Mouse (Mus musculus) ovary, postnatal 14 days (tissue): ENCODE measurements around the gene Skida1.

ENCODE experiments used
- DNase-seq: peaks from one replicate; pipeline ENCODE4 v3.0.0; 2022; ENCODE audit warnings: low spot score

The Skida1 gene

GRCm38 (mm10) chr2:18055016-18055928 is 6.4 kb upstream of the Skida1 start, which contains the start of gene Mllt10:
Gene Mllt10, plus strand, starts transcription at chr2:18055237.
- no peak for DNase-seq

- DNase-seq: no peak
These were observed 5.2 kb upstream of the Skida1 start for GRCm38 (mm10) chr2:18053951-18054530.

- DNase-seq: no peak
These were observed 4.5 kb upstream of the Skida1 start for GRCm38 (mm10) chr2:18053243-18053950.

- no peak for DNase-seq
These were observed 3.7 kb upstream of the Skida1 start for GRCm38 (mm10) chr2:18052581-18052980.

- no peak for DNase-seq
These were observed 3.0 kb upstream of the Skida1 start for GRCm38 (mm10) chr2:18051831-18052170.

- DNase-seq: no peak
These were observed 2.4 kb upstream of the Skida1 start for GRCm38 (mm10) chr2:18051026-18051830.

- DNase-seq: no peak
These were observed 1.7 kb upstream of the Skida1 start for GRCm38 (mm10) chr2:18050541-18050985.

GRCm38 (mm10) chr2:18050018-18050417 is 1.2 kb upstream of the Skida1 start:
- DNase-seq: no peak

- no peak for DNase-seq
These were observed 499 bp upstream of the Skida1 start for GRCm38 (mm10) chr2:18049279-18049821.

- DNase-seq: no peak
These were observed 1.0 kb downstream of the Skida1 start for GRCm38 (mm10) chr2:18047646-18048452.

GRCm38 (mm10) chr2:18046758-18047645 is 1.8 kb downstream of the Skida1 start:
- no peak for DNase-seq

DNA sequence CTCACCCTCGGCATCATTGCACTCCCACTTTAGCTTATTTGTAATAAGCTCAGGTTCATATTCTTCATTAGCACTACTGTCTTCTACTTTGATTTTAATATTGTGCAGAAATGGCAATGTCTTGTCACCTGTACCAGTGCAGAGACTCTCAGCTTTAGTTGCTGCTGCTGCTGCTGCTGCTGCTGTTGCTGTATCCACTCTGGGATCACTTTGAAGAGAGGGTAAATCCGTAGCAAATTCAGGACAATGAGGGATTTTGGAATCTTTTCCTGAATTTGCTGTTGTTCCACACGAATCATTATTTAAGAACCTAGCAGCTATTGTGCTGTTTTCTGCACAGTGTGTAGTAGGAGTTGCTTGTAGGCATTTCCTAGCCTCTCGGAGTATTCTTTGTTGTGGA is 2.7 kb downstream of the Skida1 start:
- DNase-seq: no peak

DNA sequence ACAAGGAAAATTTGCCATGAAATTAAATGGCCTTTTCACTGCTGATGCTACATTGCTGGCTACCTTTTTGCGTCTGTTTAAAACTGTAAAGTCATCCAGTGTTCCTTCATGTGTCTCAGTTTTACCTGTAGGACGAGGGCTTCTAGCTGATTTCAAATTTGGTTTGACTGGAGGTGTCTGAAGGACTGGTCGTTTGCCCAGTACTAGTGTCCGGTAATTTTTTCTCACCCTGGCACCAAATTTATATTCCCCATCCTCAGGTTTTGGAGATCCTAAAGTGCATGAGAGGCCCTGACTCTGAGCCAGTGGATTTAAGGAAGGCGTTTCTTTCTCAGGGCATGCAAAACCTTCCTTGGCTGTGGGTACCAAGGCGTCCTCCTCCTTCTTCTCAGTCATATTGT is 3.1 kb downstream of the Skida1 start:
- DNase-seq: no peak

DNA sequence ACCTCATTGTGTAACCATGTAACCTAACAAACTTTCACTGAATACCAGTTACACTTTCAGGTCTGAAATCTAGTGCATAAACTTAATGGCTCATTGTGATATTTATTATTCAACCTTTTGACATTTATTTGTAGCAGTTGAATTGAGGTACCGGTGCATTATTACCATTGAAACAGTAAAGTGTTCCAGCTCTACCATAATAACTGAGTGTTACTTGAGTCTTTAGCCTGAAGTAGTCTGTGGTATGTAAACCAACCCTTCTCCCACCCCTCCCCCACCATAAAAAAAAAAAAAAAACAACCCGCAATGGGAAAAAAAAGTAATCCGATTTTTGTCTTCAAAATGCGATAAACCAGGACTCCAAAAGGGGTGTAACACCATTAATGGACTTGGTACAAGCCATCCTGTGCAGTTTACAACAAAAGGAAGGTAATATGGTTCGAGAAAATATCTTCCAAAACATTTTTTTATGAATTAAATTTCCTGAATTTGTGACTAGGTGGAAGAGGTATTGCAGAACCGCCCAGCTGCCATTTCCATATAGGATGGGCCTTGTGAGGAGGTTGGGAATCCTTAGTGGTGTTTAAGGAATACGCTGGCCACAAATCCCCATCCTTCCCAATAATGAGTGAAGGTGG is 3.6 kb downstream of the Skida1 start:
- DNase-seq: no peak

DNA sequence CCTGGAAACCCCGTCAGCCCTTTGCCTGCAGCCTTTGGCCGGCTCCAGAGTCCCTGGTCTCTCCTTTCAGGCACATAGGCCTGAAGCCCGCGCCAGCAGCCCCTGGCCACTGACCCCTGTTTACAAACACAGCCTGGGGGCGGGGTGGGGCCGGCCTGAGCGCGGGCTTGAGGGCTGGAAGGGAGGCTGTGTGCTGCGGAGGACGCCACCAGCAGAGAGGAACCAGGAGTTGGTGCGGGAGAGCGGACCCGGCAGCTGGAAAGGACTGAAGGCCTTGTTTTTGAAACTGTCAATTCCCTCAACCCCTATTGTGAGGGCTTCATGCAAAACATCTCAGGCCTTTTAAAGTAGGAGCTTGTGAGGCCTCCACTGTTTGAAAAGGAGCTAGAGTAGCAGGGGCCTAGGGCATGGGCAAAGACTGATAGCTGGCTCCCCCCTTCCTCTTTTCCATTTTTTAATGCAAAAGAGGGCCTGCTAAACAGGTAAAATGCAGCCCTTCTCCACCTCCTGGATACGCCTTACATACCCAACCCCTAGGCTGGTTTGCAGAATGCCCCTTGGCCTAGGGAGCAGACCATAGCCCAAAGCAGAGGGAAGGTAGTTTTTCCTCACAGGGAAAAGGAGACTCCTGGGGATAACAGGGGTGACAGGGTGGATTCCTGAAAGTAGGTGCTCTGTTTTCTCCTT is 7.5 kb downstream of the Skida1 start:
- DNase-seq: no peak

DNA sequence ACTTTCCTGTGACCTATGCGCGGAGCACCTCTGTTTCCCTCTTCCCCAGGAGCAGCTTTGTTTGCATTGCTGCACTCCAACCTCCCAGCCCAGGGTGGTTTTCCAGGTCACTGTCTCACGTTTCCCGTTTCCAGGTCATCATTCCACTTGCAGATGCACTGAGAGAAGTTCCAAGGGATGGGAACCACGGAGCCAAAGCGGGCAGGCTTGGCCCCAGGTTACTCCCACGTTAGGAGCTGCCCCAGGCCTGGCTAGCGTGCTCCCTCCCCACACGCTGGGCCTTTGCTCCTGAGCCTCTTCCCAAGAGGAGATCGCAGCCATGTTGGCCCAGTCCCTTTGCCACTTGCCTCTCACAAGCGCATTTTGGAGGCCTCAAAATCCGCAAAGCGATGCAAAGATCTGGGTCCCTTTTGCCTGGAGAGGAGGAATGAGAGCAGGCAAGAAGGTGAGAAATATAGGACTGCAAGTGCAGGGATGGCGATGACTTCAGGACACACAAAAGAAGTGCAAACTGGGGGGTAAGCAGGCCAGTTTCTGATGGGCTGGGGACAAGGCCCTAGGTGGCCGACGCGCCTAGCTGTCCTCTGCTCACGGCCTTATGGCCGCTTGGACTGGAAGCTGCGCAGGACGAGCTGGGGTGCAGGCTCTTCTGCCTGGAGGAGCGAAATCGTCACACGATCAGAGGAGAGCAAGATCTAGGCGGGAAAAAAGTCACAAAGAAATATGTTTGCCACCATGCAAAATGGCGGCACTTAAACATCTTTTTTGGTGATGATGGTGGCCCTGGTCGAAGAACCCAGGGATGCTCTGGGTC is 8.3 kb downstream of the Skida1 start:
- no peak for DNase-seq

DNA sequence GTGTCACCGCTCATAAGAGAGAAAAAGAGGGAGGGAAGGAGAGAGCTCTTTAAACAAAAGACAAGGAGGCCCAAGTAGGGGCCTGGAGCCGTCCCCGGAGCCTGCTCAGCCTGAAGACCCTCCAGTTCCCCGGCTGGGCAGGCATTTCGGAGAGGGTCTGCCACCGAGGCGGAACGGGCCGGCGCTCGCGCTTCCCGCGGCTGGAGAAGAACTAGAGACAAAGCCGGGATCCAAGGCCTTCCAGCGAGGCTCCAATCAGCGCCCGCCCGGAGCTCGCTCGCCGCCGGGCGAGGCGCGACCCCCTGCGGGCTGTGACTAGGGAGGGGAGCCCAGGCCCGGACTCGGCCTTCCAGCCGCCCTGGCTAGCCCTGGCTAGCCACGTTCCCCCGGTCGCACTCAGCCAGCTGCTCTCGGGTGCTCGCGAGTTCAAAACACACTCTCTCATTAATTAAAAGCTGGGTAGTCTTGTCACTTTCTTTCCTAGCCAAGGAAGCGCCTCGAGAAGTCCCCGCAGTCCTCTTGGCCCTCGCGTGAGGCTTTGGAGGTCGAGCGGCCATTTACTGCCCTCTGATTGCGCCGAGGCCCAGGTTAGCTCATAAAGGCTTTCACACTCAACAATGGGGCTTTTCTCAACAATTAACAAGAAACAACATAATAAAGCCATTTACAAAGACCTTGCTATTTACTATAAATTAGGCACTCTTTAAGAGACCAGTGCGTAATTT is 9.1 kb downstream of the Skida1 start:
- DNase-seq: no peak
